Mouse (Mus musculus) kidney, adult 2 months (tissue): ENCODE data around the gene Aak1. TPM values are rescaled to one million over a fixed set of nuclear protein-coding genes. Genes with fewer than 3 reads are reported as not detected.
A peak's percentile ranks its signal among the peaks of the same experiment; 100 is the strongest.

ENCODE experiments used
- DNase-seq: peaks from one replicate; pipeline ENCODE4 v3.0.0; 2021
- H3K27ac ChIP-seq: fragments of 200-500 bp; 2 replicates; pipeline ENCODE4 v1.5.1; 2012; ENCODE audit warnings: low read depth, low read length, control low read depth, inconsistent platforms; ENCODE audit not compliant: insufficient read depth
- H3K27me3 ChIP-seq: fragments of 200-500 bp; replicated peaks from 2 replicates; pipeline ENCODE4 v1.6.1; 2012; ENCODE audit warnings: mild to moderate bottlenecking, moderate library complexity, low read length, inconsistent platforms; ENCODE audit not compliant: control insufficient read depth, insufficient read depth
- H3K36me3 ChIP-seq: fragments of 200-500 bp; 2 replicates; pipeline ENCODE4 v1.6.1; 2012; ENCODE audit warnings: mild to moderate bottlenecking, moderate library complexity, low read length, inconsistent platforms; ENCODE audit not compliant: control insufficient read depth, insufficient read depth
- H3K4me1 ChIP-seq: fragments of 200-500 bp; 2 replicates; pipeline ENCODE4 v1.6.1; 2011; ENCODE audit warnings: low read length; ENCODE audit not compliant: control insufficient read depth, insufficient read depth
- H3K4me3 ChIP-seq: fragments of 200-500 bp; 2 replicates; pipeline ENCODE4 v1.5.1; 2011; ENCODE audit warnings: mild to moderate bottlenecking, low read depth, low read length, control low read depth; ENCODE audit not compliant: insufficient read depth
- CTCF ChIP-seq: fragments of 200-500 bp; conservative IDR thresholded peaks from 2 replicates; pipeline ENCODE4 v1.5.1; 2011; ENCODE audit warnings: low read depth, mild to moderate bottlenecking, control low read depth, low read length, moderate library complexity, mixed read lengths; ENCODE audit not compliant: insufficient read depth, insufficient read length
- POLR2A ChIP-seq: fragments of 200-500 bp; IDR thresholded peaks from one replicate; pipeline ENCODE4 v1.6.1; 2011; ENCODE audit warnings: low read depth, low read length, control low read depth
- WGBS: fragments of 180-500 bp; shearing (Covaris S2); methylation state at CpG from one replicate; pipeline ENCODE4 v1.1.7; 2018; 5-methylcytosine and 5-hydroxymethylcytosine counted together
- polyA plus RNA-seq: library from polyadenylated mRNA; depleted of rRNA; stranded (reverse); fragments of >200 nt; gene quantifications from 2 replicates; pipeline ENCODE4 v1.2.3, GENCODE M21; 2012; rRNA removed

Aak1 gene
- 28.9 and 30.6 TPM in 2 replicates for polyA plus RNA-seq

DNA sequence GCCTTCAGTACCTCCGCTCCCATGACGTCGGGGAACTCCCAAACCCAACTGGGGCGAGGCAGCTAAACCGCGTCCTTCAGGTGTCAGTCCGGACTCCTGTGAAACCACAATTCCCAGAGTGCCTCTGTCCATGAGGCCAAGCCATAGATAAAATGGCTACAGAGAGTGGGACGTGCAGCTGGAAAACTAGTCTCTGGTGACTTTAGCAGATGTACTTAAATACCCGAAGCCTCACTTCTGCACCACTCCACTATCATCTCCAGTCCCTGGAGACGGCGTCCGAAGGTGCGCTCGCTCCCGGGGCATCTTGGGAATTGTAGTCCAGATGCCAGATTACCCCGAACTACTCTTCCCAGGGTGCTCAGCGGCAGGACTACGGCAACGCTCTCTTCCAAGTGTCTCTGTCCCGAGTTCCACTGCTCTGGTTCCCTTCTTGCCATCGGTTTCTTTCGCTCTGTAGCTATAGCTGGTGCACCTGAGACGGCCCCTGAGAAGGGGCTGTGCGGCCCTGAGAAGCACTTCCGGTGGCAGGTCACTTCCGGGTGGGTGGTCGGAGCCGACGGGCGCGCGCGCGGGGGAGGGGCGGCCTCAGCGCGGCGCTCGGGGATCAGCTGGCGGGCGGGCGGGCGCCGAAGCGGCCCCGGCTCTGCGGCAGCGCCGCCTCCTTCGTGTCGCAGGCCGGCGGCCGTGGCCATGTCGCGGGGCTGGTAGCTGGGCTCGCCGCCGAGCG is at the start of gene Aak1:
TSS of gene Aak1 (plus strand) at position 603 of the 730 bp plus-strand sequence.
- TF ChIP-seq CTCF (no peak), POLR2A (no peak)
- under 1% methylated on average over 60 of the region's 60 CpGs for WGBS
- H3K27me3 ChIP-seq: no peaks in the 10 kb centered on the region
- DNase-seq: peak; percentile 94
- H3K36me3 ChIP-seq: no peaks in the 10 kb centered on the region
- H3K4me1 ChIP-seq: peaks cover 17% of the 10 kb centered on the region
- peak within 1 kb of the TSS; percentile 95 for H3K27ac ChIP-seq
- H3K4me3 ChIP-seq: peak within 1 kb of the TSS; percentile 68

DNA sequence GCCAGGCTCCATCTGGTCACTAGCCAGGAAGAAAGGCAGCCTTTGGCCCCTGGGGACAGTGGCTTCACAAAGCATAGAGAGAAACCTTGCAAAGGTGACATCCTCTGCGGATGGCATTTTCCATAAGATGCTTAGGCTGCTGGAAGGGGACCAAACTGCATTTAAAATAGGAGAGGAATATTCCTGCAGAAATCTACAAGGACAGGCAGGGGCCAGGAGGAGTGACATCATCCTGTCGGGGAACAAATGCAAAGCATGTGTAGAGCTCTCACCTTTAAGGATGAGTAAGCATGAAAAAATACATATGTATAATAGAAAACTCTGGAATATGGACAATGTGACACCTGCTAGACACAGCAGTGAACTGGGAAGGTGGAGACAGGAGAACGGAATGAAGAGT is 48.9 kb upstream of the Aak1 start:
- 81% methylated on average over 3 of the region's 3 CpGs for WGBS
- TF ChIP-seq POLR2A (no peak), CTCF (no peak)
- H3K27me3 ChIP-seq: no peaks in the 10 kb centered on the region
- H3K4me1 ChIP-seq: no peaks in the 10 kb centered on the region
- H3K4me3 ChIP-seq: no peak overlapping the region
- DNase-seq: no peak
- H3K36me3 ChIP-seq: no peaks in the 10 kb centered on the region
- H3K27ac ChIP-seq: no peak overlapping the region

DNA sequence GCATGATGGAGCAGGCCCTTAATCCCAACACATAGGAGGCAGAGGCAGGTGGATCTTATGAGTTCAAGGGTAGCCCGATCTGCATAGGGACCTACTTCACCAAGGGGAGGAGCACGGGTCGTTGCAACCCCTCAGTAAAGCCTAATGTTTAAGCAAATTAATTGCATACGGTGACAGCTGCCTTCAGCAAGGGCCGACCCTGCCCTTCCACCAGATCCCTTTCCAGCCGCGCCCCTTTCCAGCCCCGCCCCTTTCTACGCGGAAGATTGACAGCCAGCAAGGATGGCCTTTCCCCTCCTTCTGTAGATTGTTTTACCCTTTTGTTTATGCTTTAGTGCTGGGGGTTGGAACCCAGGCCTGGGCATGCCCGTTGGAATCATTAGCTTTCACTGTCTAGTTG is 47.9 kb upstream of the Aak1 start:
- Histone ChIP-seq H3K4me1 (no peaks in the 10 kb centered on the region), H3K27ac (no peak overlapping the region), H3K36me3 (no peaks in the 10 kb centered on the region), H3K27me3 (no peaks in the 10 kb centered on the region), H3K4me3 (no peak overlapping the region)
- TF ChIP-seq POLR2A (no peak), CTCF (no peak)
- 54% methylated on average over 11 of the region's 11 CpGs for WGBS
- DNase-seq: no peak

DNA sequence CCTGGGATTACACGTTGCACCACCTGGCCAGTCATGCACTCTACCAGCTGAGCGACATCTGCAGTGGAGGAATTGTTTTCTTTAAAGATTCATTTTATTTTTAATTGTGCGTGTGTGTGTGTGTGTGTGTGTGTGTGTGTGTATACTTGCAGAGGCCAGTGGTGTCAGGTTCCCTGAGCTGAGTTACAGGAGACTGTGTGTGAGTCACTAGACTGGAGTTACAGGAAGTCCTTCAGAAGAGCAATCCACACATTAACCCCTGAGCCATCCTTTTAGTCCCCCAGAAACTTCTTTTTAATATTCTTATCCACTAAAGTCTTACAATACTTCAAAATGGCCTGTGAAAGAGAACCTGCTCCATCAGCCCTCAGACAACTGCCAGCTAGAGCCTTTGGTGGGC is 44.7 kb upstream of the Aak1 start:
- TF ChIP-seq POLR2A (no peak), CTCF (no peak)
- no peaks in the 10 kb centered on the region for H3K27me3 ChIP-seq
- 71% methylated on average over 3 of the region's 3 CpGs for WGBS
- no peaks in the 10 kb centered on the region for H3K4me1 ChIP-seq
- H3K36me3 ChIP-seq: no peaks in the 10 kb centered on the region
- no peak overlapping the region for H3K4me3 ChIP-seq
- H3K27ac ChIP-seq: no peak overlapping the region
- no peak for DNase-seq

DNA sequence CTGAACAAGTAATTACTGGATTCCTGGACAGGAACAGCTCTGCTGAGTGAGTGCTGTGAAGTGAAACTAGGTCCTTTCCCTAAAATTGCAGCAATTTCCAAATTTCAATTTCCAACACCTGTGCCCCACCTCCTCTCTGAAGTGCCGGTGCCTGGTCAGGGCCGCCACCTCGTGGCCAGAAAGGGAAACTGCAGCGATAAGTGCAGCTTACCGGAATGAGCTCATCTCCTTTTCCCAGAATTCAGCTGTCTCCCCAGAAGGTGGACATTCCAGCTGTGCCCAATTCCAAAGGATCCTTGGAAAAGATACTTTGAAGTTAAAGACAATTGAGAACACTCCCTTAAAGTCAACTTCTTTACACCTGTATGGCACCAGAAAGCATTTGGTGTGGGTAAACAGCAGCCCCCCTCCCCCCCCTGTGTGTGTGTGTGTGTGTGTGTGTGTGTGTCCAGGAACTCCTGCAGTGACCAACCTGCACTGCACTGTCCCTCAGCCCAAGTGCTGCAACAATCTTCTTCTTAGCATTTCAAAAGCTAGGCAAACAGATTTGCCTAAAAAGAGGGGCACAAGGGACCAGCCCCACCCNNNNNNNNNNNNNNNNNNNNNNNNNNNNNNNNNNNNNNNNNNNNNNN is 42.7 kb upstream of the Aak1 start:
- no peak overlapping the region for H3K4me3 ChIP-seq
- TF ChIP-seq POLR2A: no peak
- TF ChIP-seq CTCF: peak; percentile 98
- WGBS: under 1% methylated on average over 5 of the region's 5 CpGs
- DNase-seq: peak; percentile 81
- no peaks in the 10 kb centered on the region for H3K27me3 ChIP-seq
- no peak overlapping the region for H3K27ac ChIP-seq
- no peaks in the 10 kb centered on the region for H3K36me3 ChIP-seq
- H3K4me1 ChIP-seq: no peaks in the 10 kb centered on the region

DNA sequence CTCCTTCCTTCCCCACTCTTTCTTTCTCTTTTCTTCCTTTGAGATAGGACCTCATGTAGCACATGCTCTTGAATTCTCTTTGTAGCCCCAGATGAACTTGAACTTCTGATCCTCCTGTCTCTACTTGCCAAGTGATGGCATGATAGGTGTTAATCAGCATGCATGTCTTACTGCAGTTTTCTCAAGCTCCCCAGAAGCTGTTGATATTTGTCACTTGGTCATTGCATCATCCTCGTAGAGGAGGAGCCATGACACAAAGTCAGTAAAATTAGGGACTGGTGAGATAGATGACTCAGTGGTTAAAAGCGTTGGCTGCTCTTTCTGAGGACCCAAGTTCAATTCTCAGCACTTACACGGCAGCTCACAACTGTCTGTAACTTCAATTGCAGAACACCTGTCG is 36.4 kb upstream of the Aak1 start:
- H3K27me3 ChIP-seq: no peaks in the 10 kb centered on the region
- no peak for DNase-seq
- no peak overlapping the region for H3K27ac ChIP-seq
- TF ChIP-seq CTCF: no peak
- no peak for TF ChIP-seq POLR2A
- H3K36me3 ChIP-seq: no peaks in the 10 kb centered on the region
- whole genome bisulfite sequencing: 56% methylated on average over 4 of the region's 4 CpGs
- H3K4me1 ChIP-seq: no peaks in the 10 kb centered on the region
- no peak overlapping the region for H3K4me3 ChIP-seq

DNA sequence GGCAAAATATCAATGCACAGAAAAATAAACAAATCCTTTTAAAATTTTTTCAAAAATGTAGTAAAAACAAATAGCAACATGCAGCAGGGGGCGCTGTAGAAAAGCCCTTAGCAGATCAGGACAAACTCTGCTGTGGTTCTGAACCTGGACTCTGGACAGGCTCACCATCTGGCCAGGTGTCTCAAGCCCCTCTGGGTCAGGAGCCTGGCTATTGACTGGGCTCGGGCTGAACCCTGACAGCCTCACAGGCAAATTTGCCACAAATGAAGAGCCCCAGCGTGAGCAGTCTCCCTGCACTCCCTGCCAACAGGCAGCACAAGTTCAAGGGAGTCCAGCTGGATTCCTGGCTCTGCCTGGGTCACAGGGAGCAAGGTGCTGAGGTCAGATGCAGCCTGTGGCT is 36.0 kb upstream of the Aak1 start:
- DNase-seq: peak; percentile 64
- 16% methylated on average over 3 of the region's 3 CpGs for WGBS
- no peaks in the 10 kb centered on the region for H3K4me1 ChIP-seq
- peak; percentile 61 for TF ChIP-seq CTCF
- no peak for TF ChIP-seq POLR2A
- no peaks in the 10 kb centered on the region for H3K27me3 ChIP-seq
- no peak overlapping the region for H3K4me3 ChIP-seq
- no peak overlapping the region for H3K27ac ChIP-seq
- no peaks in the 10 kb centered on the region for H3K36me3 ChIP-seq
